Mouse (Mus musculus) embryo, embryonic 10 days (tissue): Measurements from ENCODE around the gene Dek.

ENCODE experiments used
- DNase-seq: peaks from one replicate; pipeline ENCODE4 v3.0.0-alpha.2; 2015; ENCODE audit warnings: low spot score

Dek gene

DNA sequence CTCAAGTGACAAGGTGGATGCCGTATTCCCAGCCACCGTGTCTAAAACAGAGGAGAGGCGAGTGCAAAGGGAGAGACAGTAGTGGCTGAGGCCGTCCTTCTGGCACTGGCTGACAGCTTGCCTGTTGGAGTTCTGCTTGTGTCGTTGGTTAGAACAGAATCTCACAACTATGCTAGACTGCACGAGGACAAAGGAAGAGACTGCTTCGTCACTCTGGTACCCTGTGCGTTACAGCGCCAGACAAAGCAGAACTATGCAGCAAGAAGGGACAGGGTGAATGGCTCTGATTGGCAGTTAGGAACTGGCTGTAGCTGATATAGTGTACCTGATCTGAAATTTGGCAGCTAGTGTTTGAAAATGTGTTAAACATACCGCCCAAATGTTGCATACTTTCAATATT, 52.0 kb downstream of the Dek start:
- DNase-seq = peak; percentile 48

DNA sequence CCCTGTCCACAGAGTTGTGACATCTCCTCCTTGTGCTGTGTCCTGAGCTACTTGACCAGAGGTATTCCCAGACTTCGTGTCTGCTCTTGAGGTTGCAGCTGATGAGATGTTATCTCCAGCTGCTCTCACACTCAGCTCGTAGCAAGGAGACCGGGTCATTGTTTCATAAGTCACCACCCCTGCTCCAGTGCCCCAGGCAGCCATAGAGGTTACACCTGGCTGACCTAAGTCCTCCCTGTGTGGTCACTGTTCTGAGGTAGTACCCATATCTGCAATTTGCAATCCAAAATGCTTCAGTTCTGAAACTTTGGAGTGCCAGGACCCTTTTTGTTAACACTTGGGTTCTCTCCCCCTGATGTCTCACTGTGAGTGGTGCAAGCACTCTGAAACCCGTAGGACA, 56.0 kb downstream of the Dek start:
- DNase-seq = no peak

DNA sequence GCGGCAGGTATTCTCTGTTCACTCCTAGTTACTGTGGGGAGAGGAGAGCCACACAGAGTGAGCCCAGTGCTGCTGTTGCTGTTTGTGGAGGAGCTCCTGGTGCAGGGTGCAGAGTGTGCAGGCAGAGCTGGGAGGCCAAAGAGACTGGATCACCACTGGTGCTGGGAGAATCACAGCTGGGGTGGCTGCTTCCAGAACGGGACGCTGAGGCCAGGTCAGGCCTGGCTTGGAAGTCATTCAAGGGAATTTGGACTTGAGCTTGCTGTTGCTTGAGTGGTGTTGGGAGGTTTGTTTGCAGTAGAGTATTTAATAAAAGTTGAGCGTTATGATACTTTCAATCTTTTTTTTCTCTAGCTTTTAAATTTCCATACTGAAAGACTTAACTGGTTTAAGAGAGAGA, 58.0 kb downstream of the Dek start:
- DNase-seq = no peak

DNA sequence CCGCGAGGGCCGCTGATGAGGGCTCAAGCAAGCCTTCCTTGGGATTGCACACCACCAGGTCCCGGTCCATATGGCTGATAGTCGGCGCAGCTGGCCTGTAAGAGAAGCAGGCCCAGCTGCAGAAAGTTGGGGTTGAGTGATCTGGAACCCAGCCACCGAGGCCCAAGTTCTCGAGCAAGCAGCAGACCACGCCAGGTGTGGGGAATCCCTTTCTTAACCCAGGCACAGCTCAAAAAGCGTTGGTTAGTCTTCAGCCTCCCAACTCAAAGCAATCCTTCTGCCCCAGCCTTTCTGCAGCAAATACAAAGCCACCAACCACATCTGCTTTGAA, 61.4 kb downstream of the Dek start, which contains the start of gene Tpmt:
TSS of gene Tpmt (minus strand) at position 121 of the 331 bp plus-strand sequence.
- peak; percentile 20 for DNase-seq

DNA sequence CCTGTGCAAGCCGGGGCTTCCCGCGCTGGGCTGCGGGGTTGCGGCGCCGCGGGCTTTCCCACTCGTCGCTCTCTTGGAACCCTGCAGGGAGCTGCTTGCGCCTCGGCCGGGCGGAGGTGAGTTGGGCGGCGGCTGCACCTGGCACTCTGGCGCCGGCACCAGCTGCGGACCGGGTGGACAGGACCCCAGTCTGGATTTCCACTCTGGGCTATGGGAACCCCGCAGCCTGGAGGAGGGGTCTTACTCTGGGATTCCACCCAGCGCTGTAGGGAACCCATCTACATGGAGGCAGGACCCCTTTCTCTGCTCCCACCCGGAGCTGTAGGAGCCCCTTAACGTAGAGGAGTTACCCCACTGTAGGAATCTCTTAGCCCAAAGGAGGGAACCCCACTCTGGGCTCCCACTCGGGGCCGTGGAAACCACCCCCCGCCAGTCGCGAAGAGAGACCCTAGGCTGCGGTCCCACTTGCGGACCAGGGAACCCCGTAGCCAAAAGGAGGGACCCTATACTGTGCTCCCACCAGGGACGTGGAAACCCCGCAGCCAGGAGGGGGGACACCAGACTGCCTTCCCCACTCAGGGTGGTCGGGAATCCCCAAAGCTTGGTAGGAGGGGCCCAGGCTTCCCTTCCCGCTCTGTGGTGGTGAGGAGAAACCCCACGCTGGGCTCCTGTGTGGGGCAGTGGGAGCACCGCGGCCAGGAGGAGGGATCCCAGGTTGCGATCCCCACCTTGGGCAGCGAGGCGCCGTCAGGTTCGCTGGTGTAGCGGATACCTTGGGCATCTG, 62.0 kb downstream of the Dek start:
- DNase-seq = peak; percentile 32

DNA sequence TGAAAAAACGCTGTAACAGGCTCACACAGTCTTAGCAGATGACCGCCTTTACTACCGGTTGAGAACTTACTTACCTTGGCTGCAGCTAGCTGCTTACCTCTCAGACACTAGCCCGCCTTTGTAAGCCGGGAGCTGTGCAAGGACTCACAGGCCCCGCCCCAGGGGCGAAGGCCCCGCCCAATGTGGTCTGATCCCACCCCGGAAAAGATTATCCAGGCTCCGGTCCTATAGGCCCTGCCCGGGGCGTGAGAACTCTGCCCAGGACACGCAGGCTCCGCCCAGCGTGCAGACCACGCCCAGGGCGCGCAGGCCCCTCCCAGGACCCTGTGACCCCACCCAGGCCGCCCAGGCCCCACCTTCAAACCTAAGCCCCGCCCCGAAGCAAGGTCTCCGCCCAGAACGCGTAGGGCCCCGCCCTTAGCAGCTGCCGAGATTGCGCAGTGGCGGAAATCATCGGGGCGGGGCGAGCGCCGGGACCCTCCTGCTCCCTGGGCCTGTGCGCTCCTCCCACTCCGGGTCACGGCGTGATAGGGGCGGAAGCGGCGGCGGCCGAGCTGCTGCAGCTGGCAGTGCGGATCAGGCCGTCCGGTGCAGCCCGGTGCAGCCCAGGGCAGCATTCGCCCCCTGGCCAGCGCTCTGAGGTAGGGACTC, 62.8 kb downstream of the Dek start, which contains the start of gene Kdm1b:
TSS of gene Kdm1b (plus strand) at position 470 of the 651 bp plus-strand sequence.
- peak; percentile 96 for DNase-seq

DNA sequence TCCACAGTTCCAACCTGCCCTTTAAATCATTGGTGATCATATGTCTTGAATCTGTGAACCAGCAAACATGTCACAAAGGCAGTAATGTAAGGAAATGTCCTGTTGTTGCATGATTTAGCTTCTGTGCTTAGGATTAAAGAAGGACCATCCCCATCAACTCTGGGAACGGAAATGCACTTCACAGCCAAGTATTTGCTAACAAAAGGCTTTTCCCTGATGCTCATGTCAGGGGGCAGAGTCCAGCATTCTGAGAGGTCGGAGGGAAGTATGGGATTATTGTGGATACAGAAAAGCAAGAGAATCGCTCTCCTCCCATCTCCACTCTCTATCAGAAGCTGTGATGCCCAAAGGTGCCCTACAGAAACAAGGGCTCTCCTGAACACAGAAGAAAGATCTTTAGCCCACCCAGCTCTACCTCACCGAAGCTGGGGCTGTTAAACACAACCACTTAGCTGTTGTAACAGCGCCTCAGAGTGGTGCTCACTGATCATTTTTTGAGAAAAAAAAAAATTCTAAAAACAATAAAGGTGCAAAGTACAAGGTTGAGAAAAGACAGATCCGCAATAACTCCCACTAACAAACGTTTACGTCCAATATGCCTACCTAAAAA, 63.9 kb downstream of the Dek start:
- no peak for DNase-seq

DNA sequence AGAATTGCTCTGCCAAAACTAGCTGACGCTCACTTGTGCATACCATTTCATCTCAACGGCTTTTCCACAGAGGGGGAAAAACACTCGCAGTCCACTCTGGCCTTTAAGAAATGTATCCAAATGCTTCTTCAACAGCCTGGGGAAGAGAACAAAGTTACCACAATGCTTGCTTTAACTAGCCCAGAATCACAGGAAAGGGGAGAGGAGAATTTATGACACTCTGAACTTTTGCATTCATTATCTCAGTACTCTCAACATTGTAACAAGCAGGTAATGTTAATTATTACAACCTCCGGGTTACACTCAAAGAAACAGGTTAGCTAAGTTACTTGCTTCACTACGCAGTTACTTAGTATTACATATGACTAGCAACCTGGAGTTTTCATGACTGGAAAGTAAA, 65.9 kb downstream of the Dek start:
- no peak for DNase-seq

DNA sequence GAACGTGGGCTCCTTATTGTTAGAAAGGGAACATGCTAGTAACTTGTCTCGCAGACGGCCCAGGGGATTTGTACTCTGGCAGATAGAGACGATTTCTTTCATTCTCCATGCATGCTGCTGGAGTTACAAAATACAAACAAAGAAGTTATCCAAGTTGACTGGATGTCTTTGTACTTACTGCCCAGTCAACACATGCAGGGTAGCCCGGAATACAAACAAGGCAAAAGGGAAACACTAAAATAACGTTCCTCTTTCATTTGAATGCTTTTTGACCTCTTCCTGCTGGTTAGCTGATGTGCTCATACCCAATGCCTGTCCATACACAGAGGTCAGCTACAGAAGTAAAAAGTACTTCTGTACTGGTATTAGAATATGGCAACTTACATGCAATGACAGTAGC, 68.1 kb downstream of the Dek start:
- no peak for DNase-seq
